Mouse (Mus musculus): ENCODE results near the gene Tagln. TPM values are rescaled to one million over a fixed set of nuclear protein-coding genes. Genes with fewer than 3 reads are reported as not detected.

The Tagln gene
- polyA plus RNA-seq, 1 experiment from 2014 or later = 59.1 TPM

- Histone ChIP-seq H3K27ac (replicated peaks; ENCODE audit: low read depth, low read length) (no peak overlapping the region), H3K36me3 (ENCODE audit: control insufficient read depth, insufficient read depth, low read length) (peaks cover 49% of the 10 kb centered on the region), H3K9ac (ENCODE audit: low read depth, low read length) (peak overlapping the region; percentile 96; the same call in 1 of the 2 replicates), H3K9me3 (ENCODE audit: control insufficient read depth, low read length) (no peaks in the 10 kb centered on the region), H3K27me3 (replicated peaks; ENCODE audit: control insufficient read depth, insufficient read depth, low read length) (no peaks in the 10 kb centered on the region), H3K4me3 (ENCODE audit: low read depth, low read length) (peak overlapping the region; percentile 91), H3K4me1 (ENCODE audit: control insufficient read depth, insufficient read depth, low read length) (peaks cover 15% of the 10 kb centered on the region), H3K4me2 (ENCODE audit: low read depth, low read length) (peak overlapping the region; percentile 68)
- DNase-seq (ENCODE audit: low spot score) (no peak), ATAC-seq (ENCODE audit: low read depth) (no peak)
- 73% methylated on average over 7 of the region's 7 CpGs for WGBS
Observed at GRCm38 (mm10) chr9:45952890-45953289, 17.0 kb upstream of the Tagln start.

DNA sequence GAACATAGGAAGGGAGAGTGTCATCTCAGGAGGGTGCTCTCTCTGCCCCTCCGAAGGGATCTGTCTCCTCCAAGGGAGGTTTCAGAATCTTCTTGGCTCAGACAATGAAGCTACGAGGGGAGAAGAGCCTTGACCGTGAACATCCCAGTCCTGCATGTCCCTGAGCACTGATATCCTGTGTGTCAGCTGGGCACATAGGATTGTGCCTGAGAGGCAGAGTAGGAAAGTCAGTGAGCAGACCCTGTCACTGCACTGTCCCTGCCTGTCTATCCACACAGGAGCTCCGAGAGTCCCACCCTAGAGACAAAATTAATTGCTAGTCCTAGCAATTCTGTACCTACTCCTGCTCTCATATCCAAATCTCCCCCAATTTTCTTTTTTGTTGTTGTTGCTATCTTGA, 16.2 kb upstream of the Tagln start:
- Histone ChIP-seq H3K4me1 (ENCODE audit: control insufficient read depth, insufficient read depth, low read length) (peaks cover 15% of the 10 kb centered on the region), H3K27me3 (replicated peaks; ENCODE audit: control insufficient read depth, insufficient read depth, low read length) (no peaks in the 10 kb centered on the region), H3K9ac (ENCODE audit: low read depth, low read length) (no peak overlapping the region), H3K4me2 (ENCODE audit: low read depth, low read length) (no peak overlapping the region), H3K4me3 (ENCODE audit: low read depth, low read length) (no peak overlapping the region), H3K36me3 (ENCODE audit: control insufficient read depth, insufficient read depth, low read length) (peaks cover 58% of the 10 kb centered on the region), H3K27ac (replicated peaks; ENCODE audit: low read depth, low read length) (no peak overlapping the region), H3K9me3 (ENCODE audit: control insufficient read depth, low read length) (no peaks in the 10 kb centered on the region)
- DNase-seq (ENCODE audit: low spot score) (no peak), ATAC-seq (ENCODE audit: low read depth) (no peak)
- whole genome bisulfite sequencing = 92% methylated on average over 4 of the region's 4 CpGs

- Histone ChIP-seq H3K9ac (ENCODE audit: low read depth, low read length) (no peak overlapping the region), H3K36me3 (ENCODE audit: control insufficient read depth, insufficient read depth, low read length) (peaks cover 99% of the 10 kb centered on the region), H3K27me3 (replicated peaks; ENCODE audit: control insufficient read depth, insufficient read depth, low read length) (no peaks in the 10 kb centered on the region), H3K4me2 (ENCODE audit: low read depth, low read length) (no peak overlapping the region), H3K4me1 (ENCODE audit: control insufficient read depth, insufficient read depth, low read length) (no peaks in the 10 kb centered on the region), H3K9me3 (ENCODE audit: control insufficient read depth, low read length) (no peaks in the 10 kb centered on the region), H3K27ac (replicated peaks; ENCODE audit: low read depth, low read length) (no peak overlapping the region), H3K4me3 (ENCODE audit: low read depth, low read length) (no peak overlapping the region)
- 79% methylated on average over 10 of the region's 10 CpGs for WGBS
- DNase-seq (ENCODE audit: low spot score) (no peak), ATAC-seq (ENCODE audit: low read depth) (no peak)
Observed at GRCm38 (mm10) chr9:45946872-45947183, 11.0 kb upstream of the Tagln start.

DNA sequence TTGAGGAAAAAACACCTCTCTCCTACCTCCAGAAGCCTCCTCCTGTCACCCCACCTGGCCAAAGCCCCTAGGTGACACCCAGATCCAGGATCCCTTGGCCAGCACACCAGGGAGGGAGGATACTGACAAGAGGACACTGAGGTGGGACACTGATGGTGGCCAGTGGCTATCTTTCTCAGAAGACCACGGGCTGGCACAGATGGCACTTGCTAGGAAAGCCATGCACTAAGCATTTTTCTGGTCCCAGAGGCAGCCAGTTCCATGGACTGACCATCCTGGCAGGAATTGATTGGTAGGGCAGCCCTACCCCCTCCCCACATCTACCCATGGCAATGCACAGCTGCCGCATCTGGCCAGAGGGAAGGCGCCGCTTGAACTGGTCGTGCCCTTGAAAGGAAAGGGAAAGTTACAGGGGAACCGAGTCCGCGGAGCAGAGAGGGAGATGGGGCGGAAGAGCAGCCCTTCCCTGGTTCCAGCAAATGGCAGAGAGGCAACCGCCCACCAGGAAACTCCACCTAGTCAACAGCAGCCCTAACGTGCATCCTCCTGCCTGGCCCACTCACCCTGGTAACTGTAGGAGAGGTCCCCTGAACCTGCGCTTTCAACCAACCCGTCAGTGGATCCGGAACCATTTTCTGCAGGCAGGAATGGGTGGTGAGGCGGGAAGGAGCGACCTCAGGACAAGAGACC, 10.5 kb upstream of the Tagln start:
- peaks cover 99% of the 10 kb centered on the region for H3K36me3 ChIP-seq (ENCODE audit: control insufficient read depth, insufficient read depth, low read length)
- no peak for ATAC-seq (ENCODE audit: low read depth)
- DNase-seq (ENCODE audit: low spot score) = no peak
- no peak overlapping the region for H3K9ac ChIP-seq (ENCODE audit: low read depth, low read length)
- H3K9me3 ChIP-seq (ENCODE audit: control insufficient read depth, low read length) = no peaks in the 10 kb centered on the region
- WGBS = 86% methylated on average over 16 of the region's 16 CpGs
- no peaks in the 10 kb centered on the region for H3K27me3 ChIP-seq (replicated peaks; ENCODE audit: control insufficient read depth, insufficient read depth, low read length)
- H3K4me3 ChIP-seq (ENCODE audit: low read depth, low read length) = no peak overlapping the region
- no peaks in the 10 kb centered on the region for H3K4me1 ChIP-seq (ENCODE audit: control insufficient read depth, insufficient read depth, low read length)
- no peak overlapping the region for H3K27ac ChIP-seq (replicated peaks; ENCODE audit: low read depth, low read length)
- no peak overlapping the region for H3K4me2 ChIP-seq (ENCODE audit: low read depth, low read length)

DNA sequence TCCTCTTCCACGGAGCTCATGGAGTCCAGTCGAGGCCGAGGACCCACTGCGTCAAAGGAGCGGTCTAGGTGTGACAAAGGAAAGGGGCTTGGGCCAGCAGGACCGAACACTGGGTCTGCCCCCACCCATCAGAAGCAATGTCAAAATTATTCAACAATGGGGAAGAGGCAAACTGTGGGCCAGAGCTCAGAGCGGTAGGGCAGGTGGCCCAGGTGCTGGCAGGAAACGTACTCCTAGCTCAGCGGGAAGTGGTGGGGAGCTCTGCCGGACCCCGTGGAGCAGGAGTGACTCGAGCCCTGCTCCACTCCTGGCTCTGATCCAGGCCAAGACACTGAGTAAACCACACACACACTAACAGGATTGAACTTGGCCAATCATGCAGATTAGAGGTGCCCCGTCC, 9.9 kb upstream of the Tagln start:
- Histone ChIP-seq H3K27ac (replicated peaks; ENCODE audit: low read depth, low read length) (no peak overlapping the region), H3K9ac (ENCODE audit: low read depth, low read length) (no peak overlapping the region), H3K9me3 (ENCODE audit: control insufficient read depth, low read length) (no peaks in the 10 kb centered on the region), H3K27me3 (replicated peaks; ENCODE audit: control insufficient read depth, insufficient read depth, low read length) (no peaks in the 10 kb centered on the region), H3K36me3 (ENCODE audit: control insufficient read depth, insufficient read depth, low read length) (peaks cover 99% of the 10 kb centered on the region), H3K4me1 (ENCODE audit: control insufficient read depth, insufficient read depth, low read length) (no peaks in the 10 kb centered on the region), H3K4me3 (ENCODE audit: low read depth, low read length) (no peak overlapping the region), H3K4me2 (ENCODE audit: low read depth, low read length) (no peak overlapping the region)
- no peak for ATAC-seq (ENCODE audit: low read depth)
- DNase-seq (ENCODE audit: low spot score) = no peak
- 87% methylated on average over 13 of the region's 13 CpGs for WGBS

DNA sequence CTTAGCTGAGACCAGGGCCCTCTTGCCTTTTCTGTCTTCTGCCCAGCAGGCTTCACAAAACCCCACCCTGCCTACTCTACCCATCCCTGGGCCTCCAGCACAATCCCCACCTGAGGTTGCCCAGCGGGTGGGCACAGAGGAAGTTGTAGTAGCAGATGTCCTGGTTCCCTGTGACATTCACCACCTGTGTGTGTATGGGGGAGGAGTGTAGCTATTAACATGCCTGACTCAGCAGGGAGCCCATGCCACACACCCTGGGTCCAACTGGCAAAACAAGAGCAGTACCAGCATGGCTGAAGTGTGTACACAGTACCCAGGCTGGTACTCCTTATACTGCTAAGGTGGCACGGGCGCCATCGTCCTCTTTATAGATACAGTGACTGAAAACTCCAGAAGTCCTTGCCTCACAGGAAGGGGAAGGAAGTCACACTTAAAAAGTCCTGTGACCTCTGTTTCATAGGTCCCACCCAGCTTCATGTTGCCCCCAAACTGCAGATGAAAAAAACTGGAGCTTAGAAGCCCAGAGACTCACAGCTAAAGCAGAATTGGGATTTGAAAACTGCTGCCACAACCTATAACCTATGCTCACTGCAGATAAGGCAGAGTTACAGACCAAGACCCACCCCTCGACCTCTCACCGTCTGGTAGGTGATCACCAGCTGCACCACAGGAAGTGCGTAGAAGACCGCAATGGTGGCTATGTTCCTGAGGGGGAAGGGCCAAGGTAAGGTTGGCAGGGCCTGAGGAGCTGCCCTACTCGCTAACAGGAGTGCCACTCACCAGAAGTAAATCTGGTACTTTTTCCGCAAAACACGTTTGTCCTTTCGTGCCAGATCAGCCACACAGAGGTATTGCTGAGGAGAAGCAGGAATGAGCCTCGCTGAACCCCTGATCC, 8.9 kb upstream of the Tagln start:
- Histone ChIP-seq H3K27ac (replicated peaks; ENCODE audit: low read depth, low read length) (no peak overlapping the region), H3K4me2 (ENCODE audit: low read depth, low read length) (no peak overlapping the region), H3K4me3 (ENCODE audit: low read depth, low read length) (no peak overlapping the region), H3K9me3 (ENCODE audit: control insufficient read depth, low read length) (no peaks in the 10 kb centered on the region), H3K27me3 (replicated peaks; ENCODE audit: control insufficient read depth, insufficient read depth, low read length) (no peaks in the 10 kb centered on the region), H3K4me1 (ENCODE audit: control insufficient read depth, insufficient read depth, low read length) (no peaks in the 10 kb centered on the region), H3K36me3 (ENCODE audit: control insufficient read depth, insufficient read depth, low read length) (peaks cover 92% of the 10 kb centered on the region), H3K9ac (ENCODE audit: low read depth, low read length) (no peak overlapping the region)
- no peak for DNase-seq (ENCODE audit: low spot score)
- no peak for ATAC-seq (ENCODE audit: low read depth)
- 85% methylated on average over 13 of the region's 13 CpGs for WGBS

- ATAC-seq (ENCODE audit: low read depth) (peak; percentile 28; the same call in 1 of the 2 replicates), DNase-seq (ENCODE audit: low spot score) (no peak)
- peaks cover 90% of the 10 kb centered on the region for H3K36me3 ChIP-seq (ENCODE audit: control insufficient read depth, insufficient read depth, low read length)
- no peak overlapping the region for H3K9ac ChIP-seq (ENCODE audit: low read depth, low read length)
- H3K4me2 ChIP-seq (ENCODE audit: low read depth, low read length) = no peak overlapping the region
- no peak overlapping the region for H3K4me3 ChIP-seq (ENCODE audit: low read depth, low read length)
- 88% methylated on average over 8 of the region's 8 CpGs for WGBS
- no peaks in the 10 kb centered on the region for H3K27me3 ChIP-seq (replicated peaks; ENCODE audit: control insufficient read depth, insufficient read depth, low read length)
- H3K9me3 ChIP-seq (ENCODE audit: control insufficient read depth, low read length) = no peaks in the 10 kb centered on the region
- no peaks in the 10 kb centered on the region for H3K4me1 ChIP-seq (ENCODE audit: control insufficient read depth, insufficient read depth, low read length)
- H3K27ac ChIP-seq (replicated peaks; ENCODE audit: low read depth, low read length) = no peak overlapping the region
Observed at GRCm38 (mm10) chr9:45943628-45944505, 8.0 kb upstream of the Tagln start.

DNA sequence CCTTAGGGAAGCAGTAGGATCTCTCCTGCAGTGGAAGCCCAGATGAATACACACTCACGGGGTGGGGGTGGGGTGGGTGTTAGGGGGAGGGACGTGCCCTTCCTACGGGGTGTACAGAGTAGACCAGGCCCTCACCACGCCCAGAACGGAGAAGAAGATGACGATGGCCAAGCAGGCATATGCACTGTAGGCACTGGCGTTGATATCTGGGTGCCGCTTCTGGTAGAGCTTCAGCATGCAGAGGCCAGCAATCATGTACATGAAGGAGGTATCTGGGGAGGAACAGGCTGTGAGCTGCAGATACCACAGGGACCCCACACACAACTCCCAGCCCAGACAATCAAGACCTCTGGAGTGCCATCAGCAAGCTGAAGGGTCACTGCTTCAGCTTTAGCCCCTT, 7.1 kb upstream of the Tagln start:
- Histone ChIP-seq H3K4me3 (ENCODE audit: low read depth, low read length) (no peak overlapping the region), H3K27me3 (replicated peaks; ENCODE audit: control insufficient read depth, insufficient read depth, low read length) (no peaks in the 10 kb centered on the region), H3K36me3 (ENCODE audit: control insufficient read depth, insufficient read depth, low read length) (peaks cover 88% of the 10 kb centered on the region), H3K9me3 (ENCODE audit: control insufficient read depth, low read length) (no peaks in the 10 kb centered on the region), H3K4me2 (ENCODE audit: low read depth, low read length) (no peak overlapping the region), H3K9ac (ENCODE audit: low read depth, low read length) (no peak overlapping the region), H3K27ac (replicated peaks; ENCODE audit: low read depth, low read length) (no peak overlapping the region), H3K4me1 (ENCODE audit: control insufficient read depth, insufficient read depth, low read length) (no peaks in the 10 kb centered on the region)
- WGBS = 91% methylated on average over 8 of the region's 8 CpGs
- ATAC-seq (ENCODE audit: low read depth) (no peak), DNase-seq (ENCODE audit: low spot score) (no peak)
